Mouse (Mus musculus) neural tube, embryonic 15.5 days (tissue): ENCODE results near the gene Nfix. TPM values are rescaled to one million over a fixed set of nuclear protein-coding genes. Genes with fewer than 3 reads are reported as not detected.

ENCODE experiments used
- ATAC-seq: fragments of 200-750 bp; cut with Nextera tagmentation; 2 replicates; pipeline ENCODE4 v1.8.0; 2017; ENCODE audit warnings: mild to moderate bottlenecking, moderate TSS enrichment, moderate library complexity; ENCODE audit not compliant: low FRiP score
- H3K27ac ChIP-seq: fragments of 300-500 bp; sonication (generic); replicated peaks from 2 replicates; pipeline ENCODE4 v1.5.1; 2015; ENCODE audit warnings: mild to moderate bottlenecking, inconsistent platforms
- H3K27me3 ChIP-seq: fragments of 300-500 bp; sonication (generic); replicated peaks from 2 replicates; pipeline ENCODE4 v1.6.1; 2015; ENCODE audit warnings: inconsistent platforms
- H3K36me3 ChIP-seq: fragments of 300-500 bp; sonication (generic); 2 replicates; pipeline ENCODE4 v1.6.1; 2015; ENCODE audit warnings: inconsistent platforms
- H3K4me1 ChIP-seq: fragments of 300-500 bp; sonication (generic); 2 replicates; pipeline ENCODE4 v1.6.1; 2015; ENCODE audit warnings: inconsistent platforms
- H3K4me2 ChIP-seq: fragments of 300-500 bp; sonication (generic); 2 replicates; pipeline ENCODE4 v1.6.1; 2015; ENCODE audit warnings: inconsistent platforms, mild to moderate bottlenecking, moderate library complexity
- H3K4me3 ChIP-seq: fragments of 300-500 bp; sonication (generic); replicated peaks from 2 replicates; pipeline ENCODE4 v1.5.1; 2015; ENCODE audit warnings: mild to moderate bottlenecking, inconsistent platforms
- H3K9ac ChIP-seq: fragments of 300-500 bp; sonication (generic); replicated peaks from 2 replicates; pipeline ENCODE4 v1.6.1; 2015; ENCODE audit warnings: mild to moderate bottlenecking, inconsistent platforms
- H3K9me3 ChIP-seq: fragments of 300-500 bp; sonication (generic); replicated peaks from 2 replicates; pipeline ENCODE4 v1.6.1; 2016; ENCODE audit warnings: inconsistent platforms
- WGBS: fragments of 180-500 bp; shearing (Covaris S2); methylation state at CpG from one replicate; pipeline ENCODE4 v1.1.7; 2015; ENCODE audit warnings: mixed read lengths; 5-methylcytosine and 5-hydroxymethylcytosine counted together
- polyA plus RNA-seq: library from polyadenylated mRNA; unstranded; fragments of >200 nt; fragmentation: Nextera tagmentation; extraction: Ambion mirVana; gene quantifications from 2 replicates; pipeline ENCODE4 v1.2.1, GENCODE M21; 2015

Gene Nfix
- polyA plus RNA-seq, 1 experiment from 2014 or later, result 70.5 TPM

GRCm38 (mm10) chr8:84697166-84698130 is 102.7 kb downstream of the Nfix start:
- Histone ChIP-seq H3K9ac (no peak overlapping the region), H3K9me3 (no peaks in the 10 kb centered on the region), H3K36me3 (peaks cover 47% of the 10 kb centered on the region), H3K4me1 (0 out of 2 replicates have a peak, but pooled peaks cover 8% of the 10 kb centered on the region), H3K4me3 (no peak overlapping the region), H3K27ac (no peak overlapping the region), H3K4me2 (no peak overlapping the region), H3K27me3 (peaks cover 13% of the 10 kb centered on the region)
- ATAC-seq, result no peak
- 90% methylated on average over 14 of the region's 14 CpGs for WGBS

- H3K9ac ChIP-seq, result no peak overlapping the region
- H3K9me3 ChIP-seq, result no peaks in the 10 kb centered on the region
- no peak overlapping the region for H3K4me2 ChIP-seq
- no peak overlapping the region for H3K4me3 ChIP-seq
- H3K27me3 ChIP-seq, result no peaks in the 10 kb centered on the region
- H3K36me3 ChIP-seq, result peaks cover 62% of the 10 kb centered on the region
- WGBS, result 94% methylated on average over 6 of the region's 6 CpGs
- ATAC-seq, result no peak
- peaks cover 12% of the 10 kb centered on the region for H3K4me1 ChIP-seq
- H3K27ac ChIP-seq, result no peak overlapping the region
Measured at GRCm38 (mm10) chr8:84695140-84695539, 105.0 kb downstream of the Nfix start.

- no peak overlapping the region for H3K27ac ChIP-seq
- H3K4me3 ChIP-seq, result no peak overlapping the region
- no peak overlapping the region for H3K9ac ChIP-seq
- H3K4me2 ChIP-seq, result no peak overlapping the region
- WGBS, result 79% methylated on average over 4 of the region's 4 CpGs
- H3K4me1 ChIP-seq, result peaks cover 21% of the 10 kb centered on the region
- no peaks in the 10 kb centered on the region for H3K9me3 ChIP-seq
- ATAC-seq, result no peak
- no peaks in the 10 kb centered on the region for H3K27me3 ChIP-seq
- peaks cover 47% of the 10 kb centered on the region for H3K36me3 ChIP-seq
Measured at GRCm38 (mm10) chr8:84693332-84693731, 106.8 kb downstream of the Nfix start.

GRCm38 (mm10) chr8:84689091-84689915 is 110.8 kb downstream of the Nfix start:
- peak; percentile 87 for ATAC-seq
- no peaks in the 10 kb centered on the region for H3K27me3 ChIP-seq
- under 1% methylated on average over 47 of the region's 47 CpGs for whole genome bisulfite sequencing

GRCm38 (mm10) chr8:84687705-84688100 is 112.4 kb downstream of the Nfix start, which contains the start of gene Nacc1:
Gene Nacc1, minus strand, starts transcription at chr8:84687862.
- Histone ChIP-seq H3K4me1 (peaks cover 60% of the 10 kb centered on the region), H3K4me3 (peak within 1 kb of the TSS; percentile 99)

More at GRCm38 (mm10) chr8:84689091-84689915, 110.8 kb downstream of the Nfix start:
- Histone ChIP-seq H3K27ac (peak overlapping the region; percentile 45), H3K4me1 (peaks cover 51% of the 10 kb centered on the region), H3K4me2 (peak overlapping the region; percentile 91), H3K4me3 (peak overlapping the region; percentile 68), H3K9ac (peak overlapping the region; percentile 52), H3K9me3 (no peaks in the 10 kb centered on the region), H3K36me3 (peaks cover 25% of the 10 kb centered on the region)

GRCm38 (mm10) chr8:84687003-84687704 is 113.0 kb downstream of the Nfix start:
- peak overlapping the region; percentile 76 for H3K4me2 ChIP-seq
- peak overlapping the region; percentile 99 for H3K4me3 ChIP-seq
- no peaks in the 10 kb centered on the region for H3K9me3 ChIP-seq
- peaks cover 63% of the 10 kb centered on the region for H3K4me1 ChIP-seq
- peak; percentile 18 for ATAC-seq
- peak overlapping the region; percentile 99 for H3K9ac ChIP-seq
- H3K27ac ChIP-seq, result peak overlapping the region; percentile 88
- peaks cover 16% of the 10 kb centered on the region for H3K36me3 ChIP-seq
- no peaks in the 10 kb centered on the region for H3K27me3 ChIP-seq
- WGBS, result under 1% methylated on average over 48 of the region's 62 CpGs

More at GRCm38 (mm10) chr8:84687705-84688100, 112.4 kb downstream of the Nfix start, which contains the start of gene Nacc1:
- Histone ChIP-seq H3K9ac (peak within 1 kb of the TSS; percentile 99), H3K36me3 (peaks cover 18% of the 10 kb centered on the region), H3K4me2 (peak within 1 kb of the TSS; percentile 91), H3K27me3 (no peaks in the 10 kb centered on the region), H3K9me3 (no peaks in the 10 kb centered on the region), H3K27ac (peak within 1 kb of the TSS; percentile 88)
- peak; percentile 75 for ATAC-seq
- under 1% methylated on average over 25 of the region's 37 CpGs for WGBS

GRCm38 (mm10) chr8:84686191-84687002 is 113.7 kb downstream of the Nfix start, which contains the start of gene Trmt1:
Gene Trmt1, plus strand, starts transcription at chr8:84686307.
- no peaks in the 10 kb centered on the region for H3K9me3 ChIP-seq
- peak within 1 kb of the TSS; percentile 76 for H3K4me2 ChIP-seq
- 9% methylated on average over 20 of the region's 20 CpGs for WGBS
- H3K4me1 ChIP-seq, result peaks cover 64% of the 10 kb centered on the region
- H3K4me3 ChIP-seq, result peak within 1 kb of the TSS; percentile 99
- ATAC-seq, result 0 out of 2 replicates have a peak, but pooled peaks have one; percentile 10
- H3K27ac ChIP-seq, result peak within 1 kb of the TSS; percentile 88
- peaks cover 13% of the 10 kb centered on the region for H3K36me3 ChIP-seq
- peak within 1 kb of the TSS; percentile 99 for H3K9ac ChIP-seq
- no peaks in the 10 kb centered on the region for H3K27me3 ChIP-seq

GRCm38 (mm10) chr8:84684537-84684936 is 115.6 kb downstream of the Nfix start:
- Histone ChIP-seq H3K4me2 (no peak overlapping the region), H3K27me3 (no peaks in the 10 kb centered on the region), H3K36me3 (0 out of 2 replicates have a peak, but pooled peaks cover 5% of the 10 kb centered on the region), H3K4me3 (no peak overlapping the region), H3K27ac (0 out of 2 replicates have a peak overlapping the region, but pooled peaks have one; percentile 55), H3K9ac (no peak overlapping the region), H3K9me3 (no peaks in the 10 kb centered on the region), H3K4me1 (peaks cover 50% of the 10 kb centered on the region)
- ATAC-seq, result no peak
- WGBS, result 24% methylated on average over 3 of the region's 3 CpGs

GRCm38 (mm10) chr8:84682257-84682656 is 117.9 kb downstream of the Nfix start:
- Histone ChIP-seq H3K9ac (no peak overlapping the region), H3K27me3 (no peaks in the 10 kb centered on the region), H3K36me3 (peaks cover 5% of the 10 kb centered on the region; the same call in 1 of the 2 replicates), H3K27ac (no peak overlapping the region), H3K9me3 (no peaks in the 10 kb centered on the region), H3K4me1 (peaks cover 38% of the 10 kb centered on the region), H3K4me2 (no peak overlapping the region), H3K4me3 (no peak overlapping the region)
- ATAC-seq, result no peak
- 85% methylated on average over 2 of the region's 2 CpGs for WGBS

GRCm38 (mm10) chr8:84681476-84681875 is 118.7 kb downstream of the Nfix start:
- Histone ChIP-seq H3K4me2 (no peak overlapping the region), H3K27ac (no peak overlapping the region), H3K27me3 (no peaks in the 10 kb centered on the region), H3K36me3 (peaks cover 9% of the 10 kb centered on the region), H3K4me1 (peaks cover 34% of the 10 kb centered on the region), H3K4me3 (no peak overlapping the region), H3K9ac (no peak overlapping the region), H3K9me3 (no peaks in the 10 kb centered on the region)
- no peak for ATAC-seq
- WGBS, result 78% methylated on average over 2 of the region's 2 CpGs
